Mouse (Mus musculus): ENCODE data around the gene Usp54.
"Not testable (repeated sequence)": the region's sequence is repeated elsewhere in the genome, so short reads cannot be mapped to it uniquely, and the experiment has no call there.

Usp54 gene

GRCm38 (mm10) chr14:20654690-20655421 lies 14.0 kb upstream of the Usp54 start:
- in situ Hi-C loops (cut with MboI): loop anchor here (5.0 kb wide), 1 partner anchor 78 kb away; no protein-coding TSS in a partner anchor

GRCm38 (mm10) chr14:20651722-20652256 lies 10.9 kb upstream of the Usp54 start:
- in situ Hi-C loops (cut with MboI): no loop called here

- in situ Hi-C loops (cut with MboI): no loop called here
Observed at GRCm38 (mm10) chr14:20651000-20651399, 10.1 kb upstream of the Usp54 start.

GRCm38 (mm10) chr14:20646381-20646780 lies 5.5 kb upstream of the Usp54 start:
- in situ Hi-C loops (cut with MboI): no loop called here

GRCm38 (mm10) chr14:20645547-20645946 lies 4.7 kb upstream of the Usp54 start:
- in situ Hi-C loops (cut with MboI): no loop called here

- in situ Hi-C loops (cut with MboI): no loop called here
Observed at GRCm38 (mm10) chr14:20641438-20641875, 594 bp upstream of the Usp54 start.

GRCm38 (mm10) chr14:20639918-20640619 lies 794 bp downstream of the Usp54 start:
- in situ Hi-C loops (cut with MboI): no loop called here

GRCm38 (mm10) chr14:20638702-20639101 lies 2.2 kb downstream of the Usp54 start:
- in situ Hi-C loops (cut with MboI): no loop called here

- in situ Hi-C loops (cut with MboI): no loop called here
Observed at GRCm38 (mm10) chr14:20637818-20638574, 2.9 kb downstream of the Usp54 start.

- in situ Hi-C loops (cut with MboI): not testable (repeated sequence)
Observed at GRCm38 (mm10) chr14:20636968-20637367, 3.9 kb downstream of the Usp54 start.

GRCm38 (mm10) chr14:20635546-20635945 lies 5.3 kb downstream of the Usp54 start:
- in situ Hi-C loops (cut with MboI): no loop called here

GRCm38 (mm10) chr14:20631253-20631652 lies 9.6 kb downstream of the Usp54 start:
- in situ Hi-C loops (cut with MboI): no loop called here

- in situ Hi-C loops (cut with MboI): no loop called here
Observed at GRCm38 (mm10) chr14:20626971-20627370, 13.9 kb downstream of the Usp54 start.

- in situ Hi-C loops (cut with MboI): no loop called here
Observed at GRCm38 (mm10) chr14:20626447-20626846, 14.4 kb downstream of the Usp54 start.

GRCm38 (mm10) chr14:20622907-20623306 lies 18.0 kb downstream of the Usp54 start:
- in situ Hi-C loops (cut with MboI): no loop called here

- in situ Hi-C loops (cut with MboI): no loop called here
Observed at GRCm38 (mm10) chr14:20622412-20622811, 18.5 kb downstream of the Usp54 start.

- in situ Hi-C loops (cut with MboI): no loop called here
Observed at GRCm38 (mm10) chr14:20621903-20622302, 19.0 kb downstream of the Usp54 start.

- in situ Hi-C loops (cut with MboI): no loop called here
Observed at GRCm38 (mm10) chr14:20619131-20619530, 21.7 kb downstream of the Usp54 start.

- in situ Hi-C loops (cut with MboI): no loop called here
Observed at GRCm38 (mm10) chr14:20618211-20618610, 22.7 kb downstream of the Usp54 start.

- in situ Hi-C loops (cut with MboI): no loop called here
Observed at GRCm38 (mm10) chr14:20616421-20616820, 24.4 kb downstream of the Usp54 start.

- in situ Hi-C loops (cut with MboI): no loop called here
Observed at GRCm38 (mm10) chr14:20615075-20615474, 25.8 kb downstream of the Usp54 start.

GRCm38 (mm10) chr14:20612820-20613219 lies 28.0 kb downstream of the Usp54 start:
- in situ Hi-C loops (cut with MboI): no loop called here

Data from mature B cell (primary cell).